Mouse (Mus musculus) thymus, adult 2 months (tissue): ENCODE data around the gene Gm49337.

Experiments
- CTCF ChIP-seq: fragments of 200-500 bp; IDR thresholded peaks from 2 replicates; pipeline ENCODE4 v1.5.1; 2012; ENCODE audit warnings: mild to moderate bottlenecking, control low read depth, low read length, moderate library complexity, borderline replicate concordance; ENCODE audit not compliant: control insufficient read depth, poor library complexity, insufficient read depth; ENCODE audit errors: extremely low read depth
- POLR2A ChIP-seq: fragments of 200-500 bp; IDR thresholded peaks from 2 replicates; pipeline ENCODE4 v1.6.1; 2012; ENCODE audit warnings: mild to moderate bottlenecking, low read length, control low read depth, moderate library complexity; ENCODE audit not compliant: control insufficient read depth, poor library complexity, insufficient read depth; ENCODE audit errors: extremely low read depth

DNA sequence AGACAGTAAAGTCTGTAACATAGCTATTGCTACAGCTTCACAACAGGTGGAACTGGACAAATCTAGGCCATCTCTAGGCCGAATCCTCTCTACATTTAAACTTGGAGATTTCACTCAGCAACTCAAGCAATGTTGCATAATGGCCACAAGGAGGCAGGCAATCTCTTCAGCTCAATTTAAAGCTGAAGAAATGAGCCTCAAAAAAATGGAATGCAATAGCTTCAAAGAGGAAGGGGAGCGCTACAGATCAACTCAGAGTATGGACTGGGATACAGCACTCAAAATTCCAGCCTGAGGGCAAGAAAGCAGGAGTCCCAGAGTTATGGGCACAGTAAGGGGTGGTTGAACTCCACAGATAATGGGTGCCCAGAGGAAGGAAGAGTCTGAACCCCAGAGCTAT is 38.2 kb upstream of the Gm49337 start:
- TF ChIP-seq POLR2A (no peak), CTCF (no peak)
